11 mouse cellular contexts compared by ENCODE assay signal in genomic region chr7:13031069-13031468, GRCm38 (mm10). TPM values are rescaled to one million over a fixed set of nuclear protein-coding genes. Genes with fewer than 3 reads are reported as not detected.
DNase-seq lines count a peak whose midpoint lies in the region; ATAC-seq and TF ChIP-seq lines count a peak whose summit lies in the region.
"Had no signal": no experiment of that assay in that cellular context is flagged by ENCODE, and none has a peak within 500 bp of the region (broad histone marks: within the 10 kb centered on the region; RNA-seq: fewer than 3 reads in every experiment).

No protein-coding gene starts in this region.

- no peak for ATAC-seq in forebrain, embryonic 14.5 days
- no peak for ATAC-seq in forebrain, embryonic 16.5 days

- 72% methylated on average over 5 of the region's 5 CpGs for WGBS in forebrain, embryonic 14.5 days
- WGBS in forebrain, embryonic 16.5 days, result 76% methylated on average over 5 of the region's 5 CpGs

- H3K4me3 ChIP-seq in forebrain, embryonic 14.5 days (ENCODE audit: low read depth, low read length), result no peak overlapping the region
- no peak overlapping the region for H3K4me3 ChIP-seq in forebrain, embryonic 16.5 days (replicated peaks; ENCODE audit: low read length)
- H3K4me3 ChIP-seq in left cerebral cortex, adult 2 months, result no peak overlapping the region
- H3K4me3 ChIP-seq: heart, embryonic 13.5 days; liver, embryonic 13.5 days had no signal

- H3K36me3 ChIP-seq in forebrain, embryonic 14.5 days (ENCODE audit: control insufficient read depth, insufficient read depth, low read length), result peaks cover 89% of the 10 kb centered on the region
- H3K36me3 ChIP-seq in forebrain, embryonic 16.5 days (ENCODE audit: control insufficient read depth, insufficient read depth), result peaks cover 67% of the 10 kb centered on the region

- intact Hi-C loops in left cerebral cortex, adult 2 months (cut with DNase I), result no loop called here

- peak; percentile 56 for TF ChIP-seq CTCF in left cerebral cortex, adult 2 months (IDR thresholded peaks at IDR 0.05)

- H3K9me3 ChIP-seq in forebrain, embryonic 14.5 days (replicated peaks; ENCODE audit: control insufficient read depth, low read length), result no peaks in the 10 kb centered on the region
- no peaks in the 10 kb centered on the region for H3K9me3 ChIP-seq in forebrain, embryonic 16.5 days (ENCODE audit: control insufficient read depth, low read length)
- H3K9me3 ChIP-seq: heart, embryonic 13.5 days; liver, embryonic 13.5 days had no signal

- H3K4me1 ChIP-seq in forebrain, embryonic 14.5 days (ENCODE audit: control insufficient read depth, insufficient read depth, low read length), result peaks cover 14% of the 10 kb centered on the region
- peaks cover 29% of the 10 kb centered on the region for H3K4me1 ChIP-seq in forebrain, embryonic 16.5 days (replicated peaks; ENCODE audit: control insufficient read depth, insufficient read depth, low read length)

- H3K27me3 ChIP-seq in forebrain, embryonic 14.5 days (replicated peaks; ENCODE audit: control insufficient read depth, insufficient read depth, low read length), result no peaks in the 10 kb centered on the region
- no peaks in the 10 kb centered on the region for H3K27me3 ChIP-seq in forebrain, embryonic 16.5 days (replicated peaks; ENCODE audit: control insufficient read depth, insufficient read depth, low read length)
- H3K27me3 ChIP-seq: heart, embryonic 13.5 days; liver, embryonic 13.5 days had no signal

- no peak overlapping the region for H3K27ac ChIP-seq in forebrain, embryonic 14.5 days (ENCODE audit: low read depth, low read length)
- H3K27ac ChIP-seq in forebrain, embryonic 16.5 days (ENCODE audit: low read length), result no peak overlapping the region
- no peak overlapping the region for H3K27ac ChIP-seq in left cerebral cortex, adult 2 months
- H3K27ac ChIP-seq: heart, embryonic 13.5 days; liver, embryonic 13.5 days had no signal

- H3K9ac ChIP-seq in forebrain, embryonic 14.5 days (ENCODE audit: low read length), result no peak overlapping the region
- H3K9ac ChIP-seq in forebrain, embryonic 16.5 days (replicated peaks; ENCODE audit: low read depth, low read length), result no peak overlapping the region
- H3K9ac ChIP-seq: heart, embryonic 13.5 days; liver, embryonic 13.5 days had no signal

- H3K4me2 ChIP-seq in forebrain, embryonic 14.5 days (ENCODE audit: low read length), result no peak overlapping the region
- H3K4me2 ChIP-seq in forebrain, embryonic 16.5 days (ENCODE audit: low read length), result no peak overlapping the region
- H3K4me2 ChIP-seq: heart, embryonic 13.5 days; liver, embryonic 13.5 days had no signal

- DNase-seq in forebrain, embryonic 14.5 days (ENCODE audit: low spot score), result peak; percentile 35
- DNase-seq in left cerebral cortex, adult 2 months (ENCODE audit: extremely low spot score in 1 of 2, low spot score in 2 of 2), result no peak
- no peak for DNase-seq in left cerebral cortex, adult 8-10 months (ENCODE audit: low spot score in 2 of 2)
- DNase-seq in B cell, adult 2 months, result peak; percentile 31 to 38
- DNase-seq in ZHBTc4 (ENCODE audit: low read depth, low spot score), result peak; percentile 70
- no peak for DNase-seq in neural tube, embryonic 10.5 days (ENCODE audit: extremely low spot score, low spot score)
- DNase-seq in urinary bladder, postnatal 10 days (ENCODE audit: low spot score), result no peak
- DNase-seq: liver, embryonic 13.5 days; right cerebral cortex, postnatal 14 days had no signal

RNA-seq across cellular contexts. Expression of gene Chmp2a, which starts 3.5 kb away (rescaled TPM):
- 189 and 215 TPM in 2 replicates for polyA plus RNA-seq in forebrain, embryonic 14.5 days (2014; fragmentation: Nextera tagmentation; extraction: Ambion mirVana)
- polyA plus RNA-seq in forebrain, embryonic 16.5 days (2015; fragmentation: Nextera tagmentation; extraction: Ambion mirVana), result 170 and 175 TPM in 2 replicates
- 100 to 1,000 TPM; 134 to 150 TPM for total RNA-seq in left cerebral cortex, adult 2 months (2021)
- total RNA-seq in left cerebral cortex, adult 8-10 months (2022), result 100 to 1,000 TPM; 152 to 158 (median 152) TPM

RNA-seq across cellular contexts. Expression of gene Ube2m, which starts 7.0 kb away (rescaled TPM):
- 73.4 and 77.9 TPM in 2 replicates for polyA plus RNA-seq in forebrain, embryonic 14.5 days (2014; fragmentation: Nextera tagmentation; extraction: Ambion mirVana)
- 66.8 and 67.7 TPM in 2 replicates for polyA plus RNA-seq in forebrain, embryonic 16.5 days (2015; fragmentation: Nextera tagmentation; extraction: Ambion mirVana)
- total RNA-seq in left cerebral cortex, adult 2 months (2021), result 100 to 1,000 TPM; 220 to 227 TPM
- total RNA-seq in left cerebral cortex, adult 8-10 months (2022), result 100 to 1,000 TPM; 220 to 248 (median 229) TPM

RNA-seq across cellular contexts. Expression of gene Zbtb45, which starts 21.2 kb away (rescaled TPM):
- polyA plus RNA-seq in forebrain, embryonic 14.5 days (2014; fragmentation: Nextera tagmentation; extraction: Ambion mirVana), result 34.7 and 41.1 TPM in 2 replicates
- 43.0 and 44.1 TPM in 2 replicates for polyA plus RNA-seq in forebrain, embryonic 16.5 days (2015; fragmentation: Nextera tagmentation; extraction: Ambion mirVana)
- 10 to 100 TPM; 34.0 to 35.8 TPM for total RNA-seq in left cerebral cortex, adult 2 months (2021)
- 10 to 100 TPM; 34.2 to 36.9 (median 34.3) TPM for total RNA-seq in left cerebral cortex, adult 8-10 months (2022)

RNA-seq across cellular contexts. Expression of gene Mzf1, which starts 23.5 kb away (rescaled TPM):
- polyA plus RNA-seq in forebrain, embryonic 14.5 days (2014; fragmentation: Nextera tagmentation; extraction: Ambion mirVana), result 4.0 and 6.3 TPM in 2 replicates
- polyA plus RNA-seq in forebrain, embryonic 16.5 days (2015; fragmentation: Nextera tagmentation; extraction: Ambion mirVana), result 6.7 and 10.6 TPM in 2 replicates
- 10 to 100 TPM; 10.2 to 10.6 TPM for total RNA-seq in left cerebral cortex, adult 2 months (2021)
- 10 to 100 TPM; 12.2 to 14.3 (median 13.1) TPM for total RNA-seq in left cerebral cortex, adult 8-10 months (2022)

RNA-seq across cellular contexts. Expression of gene Trim28, which starts 32.2 kb away (rescaled TPM):
- polyA plus RNA-seq in forebrain, embryonic 14.5 days (2014; fragmentation: Nextera tagmentation; extraction: Ambion mirVana), result 266 and 317 TPM in 2 replicates
- polyA plus RNA-seq in forebrain, embryonic 16.5 days (2015; fragmentation: Nextera tagmentation; extraction: Ambion mirVana), result 230 and 237 TPM in 2 replicates
- 100 to 1,000 TPM; 220 to 221 TPM for total RNA-seq in left cerebral cortex, adult 2 months (2021)
- total RNA-seq in left cerebral cortex, adult 8-10 months (2022), result 100 to 1,000 TPM; 218 to 241 (median 229) TPM

Comparison
In these comparisons a context has a peak if more than half of its experiments do, and no peak if none do; other contexts are left out.
1. DNase-seq: peak in forebrain, embryonic 14.5 days (single experiment), B cell, adult 2 months (2 of 2) and ZHBTc4 (single experiment); none in left cerebral cortex, adult 2 months (0 of 2), left cerebral cortex, adult 8-10 months (0 of 2), neural tube, embryonic 10.5 days (single experiment) and urinary bladder, postnatal 10 days (single experiment).